Mouse (Mus musculus) gastrocnemius, postnatal 25 days (tissue): Measurements from ENCODE around the gene Ect2. TPM values are rescaled to one million over a fixed set of nuclear protein-coding genes. Genes with fewer than 3 reads are reported as not detected.

Experiments
- DNase-seq: peaks from one replicate; pipeline ENCODE4 v3.0.0; 2022
- total RNA-seq, 2 experiments: library from RNA; stranded (reverse); gene quantifications; 1 replicate in 1 of 2; 2 replicates in 1 of 2; pipeline ENCODE4 v1.2.3; 2021

The Ect2 gene
- total RNA-seq, 2 experiments from 2014 or later: 0.88 to 0.95 TPM

GRCm38 (mm10) chr3:27070340-27070739 lies 83.3 kb downstream of the Ect2 start:
- no peak for DNase-seq

GRCm38 (mm10) chr3:27067206-27067605 lies 86.5 kb downstream of the Ect2 start:
- no peak for DNase-seq

- DNase-seq: no peak
Measured at GRCm38 (mm10) chr3:27064886-27065285, 88.8 kb downstream of the Ect2 start.

GRCm38 (mm10) chr3:27063399-27064260 lies 90.0 kb downstream of the Ect2 start:
- no peak for DNase-seq

GRCm38 (mm10) chr3:27060441-27060840 lies 93.2 kb downstream of the Ect2 start:
- no peak for DNase-seq

GRCm38 (mm10) chr3:27059529-27060322 lies 94.0 kb downstream of the Ect2 start:
- no peak for DNase-seq

- DNase-seq: no peak
Measured at GRCm38 (mm10) chr3:27055471-27055870, 98.2 kb downstream of the Ect2 start.

- no peak for DNase-seq
Measured at GRCm38 (mm10) chr3:27054766-27055165, 98.9 kb downstream of the Ect2 start.

Other genes with a start within 250 kb of the Ect2 start
- gene Nceh1, start 29.1 kb upstream of the Ect2 start, total RNA-seq: 10 to 100 TPM; 20.2 to 21.8 TPM
- gene Tnfsf10, start 163.2 kb upstream of the Ect2 start, total RNA-seq: 1 to 10 TPM; 3.0 to 3.9 TPM
- not detected for gene Ghsr, start 217.5 kb upstream of the Ect2 start, total RNA-seq